Mouse (Mus musculus) ES-E14 (cell line): ENCODE data around the gene Mien1.

ENCODE experiments used
- MAFK ChIP-seq: IDR thresholded peaks from 2 replicates; pipeline ENCODE4 v1.6.1; 2014; ENCODE audit warnings: mild to moderate bottlenecking, low read depth, low read length, inconsistent platforms; ENCODE audit not compliant: insufficient read depth
- ZC3H11A ChIP-seq: IDR thresholded peaks from 2 replicates; pipeline ENCODE4 v1.6.1; 2012; ENCODE audit warnings: low read depth, mild to moderate bottlenecking, inconsistent platforms, low read length, borderline replicate concordance

- TF ChIP-seq MAFK, result no peak
- TF ChIP-seq ZC3H11A, result no peak
Measured at GRCm38 (mm10) chr11:98456545-98456944, 17.8 kb upstream of the Mien1 start.
